Mouse (Mus musculus): ENCODE measurements around the gene Synj2. TPM values are rescaled to one million over a fixed set of nuclear protein-coding genes. Genes with fewer than 3 reads are reported as not detected.

The Synj2 gene
- polyA plus RNA-seq, 1 experiment from 2014 or later: 2.4 TPM

GRCm38 (mm10) chr17:5975099-5975977 lies 34.3 kb downstream of the Synj2 start:
- no peak overlapping the region for H3K9ac ChIP-seq
- H3K27me3 ChIP-seq: peaks cover 45% of the 10 kb centered on the region
- 13% methylated on average over 23 of the region's 23 CpGs for WGBS (ENCODE audit: insufficient replicate concordance)
- no peak for ATAC-seq (ENCODE audit: insufficient read depth)
- H3K4me2 ChIP-seq: peak overlapping the region; percentile 36
- H3K4me1 ChIP-seq (replicated peaks): peaks cover 37% of the 10 kb centered on the region
- H3K36me3 ChIP-seq (replicated peaks): no peaks in the 10 kb centered on the region
- peak overlapping the region; percentile 71 for H3K27ac ChIP-seq (replicated peaks)
- no peaks in the 10 kb centered on the region for H3K9me3 ChIP-seq (replicated peaks)
- no peak overlapping the region for H3K4me3 ChIP-seq (replicated peaks)

GRCm38 (mm10) chr17:5976221-5977055 lies 35.4 kb downstream of the Synj2 start:
- peak overlapping the region; percentile 36 for H3K4me2 ChIP-seq
- 52% methylated on average over 20 of the region's 20 CpGs for WGBS (ENCODE audit: insufficient replicate concordance)
- no peak overlapping the region for H3K9ac ChIP-seq

GRCm38 (mm10) chr17:5977056-5977920 lies 36.2 kb downstream of the Synj2 start:
- no peak overlapping the region for H3K4me2 ChIP-seq
- ATAC-seq (ENCODE audit: insufficient read depth): no peak

More at GRCm38 (mm10) chr17:5976221-5977055, 35.4 kb downstream of the Synj2 start:
- Histone ChIP-seq H3K9me3 (replicated peaks) (no peaks in the 10 kb centered on the region), H3K27me3 (peaks cover 45% of the 10 kb centered on the region), H3K27ac (replicated peaks) (peak overlapping the region; percentile 71), H3K4me3 (replicated peaks) (no peak overlapping the region), H3K4me1 (replicated peaks) (peaks cover 36% of the 10 kb centered on the region), H3K36me3 (replicated peaks) (no peaks in the 10 kb centered on the region)
- ATAC-seq (ENCODE audit: insufficient read depth): peak; percentile 79

GRCm38 (mm10) chr17:5977921-5978504 lies 36.9 kb downstream of the Synj2 start:
- Histone ChIP-seq H3K4me1 (replicated peaks) (peaks cover 36% of the 10 kb centered on the region), H3K4me3 (replicated peaks) (no peak overlapping the region), H3K4me2 (no peak overlapping the region; the same call in 1 of the 2 replicates), H3K27me3 (peaks cover 45% of the 10 kb centered on the region), H3K9me3 (replicated peaks) (no peaks in the 10 kb centered on the region), H3K9ac (no peak overlapping the region), H3K27ac (replicated peaks) (no peak overlapping the region; the same call in 1 of the 2 replicates), H3K36me3 (replicated peaks) (no peaks in the 10 kb centered on the region)
- ATAC-seq (ENCODE audit: insufficient read depth): no peak
- whole genome bisulfite sequencing (ENCODE audit: insufficient replicate concordance): 27% methylated on average over 8 of the region's 8 CpGs

More at GRCm38 (mm10) chr17:5977056-5977920, 36.2 kb downstream of the Synj2 start:
- H3K4me3 ChIP-seq (replicated peaks): no peak overlapping the region
- peak overlapping the region; percentile 71 for H3K27ac ChIP-seq (replicated peaks)
- H3K36me3 ChIP-seq (replicated peaks): no peaks in the 10 kb centered on the region
- H3K4me1 ChIP-seq (replicated peaks): peaks cover 36% of the 10 kb centered on the region
- no peaks in the 10 kb centered on the region for H3K9me3 ChIP-seq (replicated peaks)
- H3K9ac ChIP-seq: no peak overlapping the region
- WGBS (ENCODE audit: insufficient replicate concordance): 29% methylated on average over 16 of the region's 16 CpGs
- peaks cover 45% of the 10 kb centered on the region for H3K27me3 ChIP-seq

- Histone ChIP-seq H3K27ac (replicated peaks) (no peak overlapping the region), H3K4me1 (replicated peaks) (peaks cover 36% of the 10 kb centered on the region), H3K9me3 (replicated peaks) (no peaks in the 10 kb centered on the region), H3K27me3 (peaks cover 45% of the 10 kb centered on the region), H3K9ac (no peak overlapping the region), H3K36me3 (replicated peaks) (no peaks in the 10 kb centered on the region), H3K4me3 (replicated peaks) (no peak overlapping the region), H3K4me2 (no peak overlapping the region; the same call in 1 of the 2 replicates)
- no peak for ATAC-seq (ENCODE audit: insufficient read depth)
- WGBS (ENCODE audit: insufficient replicate concordance): 30% methylated on average over 10 of the region's 10 CpGs
Observed at GRCm38 (mm10) chr17:5978505-5979077, 37.5 kb downstream of the Synj2 start.

GRCm38 (mm10) chr17:5980860-5981259 lies 39.8 kb downstream of the Synj2 start:
- H3K4me3 ChIP-seq (replicated peaks): no peak overlapping the region
- H3K4me2 ChIP-seq: no peak overlapping the region
- peaks cover 36% of the 10 kb centered on the region for H3K27me3 ChIP-seq
- no peaks in the 10 kb centered on the region for H3K9me3 ChIP-seq (replicated peaks)
- no peak for ATAC-seq (ENCODE audit: insufficient read depth)
- peaks cover 28% of the 10 kb centered on the region for H3K4me1 ChIP-seq (replicated peaks)
- H3K9ac ChIP-seq: no peak overlapping the region
- H3K36me3 ChIP-seq (replicated peaks): no peaks in the 10 kb centered on the region
- WGBS (ENCODE audit: insufficient replicate concordance): 34% methylated on average over 6 of the region's 6 CpGs
- no peak overlapping the region for H3K27ac ChIP-seq (replicated peaks)

- no peaks in the 10 kb centered on the region for H3K9me3 ChIP-seq (replicated peaks)
- H3K4me1 ChIP-seq (replicated peaks): peaks cover 5% of the 10 kb centered on the region
- WGBS (ENCODE audit: insufficient replicate concordance): 65% methylated on average over 6 of the region's 6 CpGs
- no peak overlapping the region for H3K4me3 ChIP-seq (replicated peaks)
- peaks cover 15% of the 10 kb centered on the region for H3K27me3 ChIP-seq
- no peak overlapping the region for H3K27ac ChIP-seq (replicated peaks)
- no peak for ATAC-seq (ENCODE audit: insufficient read depth)
- no peaks in the 10 kb centered on the region for H3K36me3 ChIP-seq (replicated peaks)
- H3K4me2 ChIP-seq: no peak overlapping the region
- no peak overlapping the region for H3K9ac ChIP-seq
Observed at GRCm38 (mm10) chr17:5983150-5983549, 42.1 kb downstream of the Synj2 start.

- WGBS (ENCODE audit: insufficient replicate concordance): 65% methylated on average over 6 of the region's 6 CpGs
- no peak for ATAC-seq (ENCODE audit: insufficient read depth)
Observed at GRCm38 (mm10) chr17:5983901-5984300, 42.8 kb downstream of the Synj2 start.

GRCm38 (mm10) chr17:5984700-5985231 lies 43.7 kb downstream of the Synj2 start:
- WGBS (ENCODE audit: insufficient replicate concordance): 48% methylated on average over 13 of the region's 13 CpGs
- Histone ChIP-seq H3K9me3 (replicated peaks) (no peaks in the 10 kb centered on the region), H3K4me3 (replicated peaks) (no peak overlapping the region), H3K4me2 (no peak overlapping the region), H3K27me3 (no peaks in the 10 kb centered on the region; the same call in 1 of the 2 replicates), H3K27ac (replicated peaks) (no peak overlapping the region), H3K9ac (no peak overlapping the region), H3K36me3 (replicated peaks) (no peaks in the 10 kb centered on the region), H3K4me1 (replicated peaks) (no peaks in the 10 kb centered on the region)
- ATAC-seq (ENCODE audit: insufficient read depth): no peak

More at GRCm38 (mm10) chr17:5983901-5984300, 42.8 kb downstream of the Synj2 start:
- H3K4me3 ChIP-seq (replicated peaks): no peak overlapping the region
- no peak overlapping the region for H3K4me2 ChIP-seq
- H3K4me1 ChIP-seq (replicated peaks): no peaks in the 10 kb centered on the region; the same call in none of the 2 replicates
- H3K9ac ChIP-seq: no peak overlapping the region
- peaks cover 8% of the 10 kb centered on the region for H3K27me3 ChIP-seq
- H3K36me3 ChIP-seq (replicated peaks): no peaks in the 10 kb centered on the region
- no peaks in the 10 kb centered on the region for H3K9me3 ChIP-seq (replicated peaks)
- H3K27ac ChIP-seq (replicated peaks): no peak overlapping the region

GRCm38 (mm10) chr17:5985271-5985670 lies 44.2 kb downstream of the Synj2 start:
- Histone ChIP-seq H3K4me3 (replicated peaks) (no peak overlapping the region), H3K4me2 (no peak overlapping the region), H3K36me3 (replicated peaks) (no peaks in the 10 kb centered on the region), H3K9me3 (replicated peaks) (no peaks in the 10 kb centered on the region), H3K4me1 (replicated peaks) (no peaks in the 10 kb centered on the region), H3K9ac (no peak overlapping the region), H3K27me3 (no peaks in the 10 kb centered on the region; the same call in 1 of the 2 replicates), H3K27ac (replicated peaks) (no peak overlapping the region)
- WGBS (ENCODE audit: insufficient replicate concordance): 55% methylated on average over 1 of the region's 1 CpGs
- ATAC-seq (ENCODE audit: insufficient read depth): no peak
